Mouse (Mus musculus) splenic B cell, adult 2 months (primary cell): Measurements from ENCODE around the gene Dcst1.

Experiments
- DNase-seq: peaks from one replicate; pipeline ENCODE4 v3.0.0-alpha.2; 2011; ENCODE audit warnings: low read depth, low spot score
- H3K27me3 ChIP-seq: 2 replicates; pipeline ENCODE4 v1.6.1; 2012; ENCODE audit warnings: mild to moderate bottlenecking, low read length, moderate library complexity, mixed read lengths; ENCODE audit not compliant: control insufficient read depth, poor library complexity, insufficient read depth, severe bottlenecking
- H3K36me3 ChIP-seq: 2 replicates; pipeline ENCODE4 v1.6.1; 2012; ENCODE audit warnings: mild to moderate bottlenecking, low read length, moderate library complexity, mixed read lengths; ENCODE audit not compliant: control insufficient read depth, poor library complexity, insufficient read depth, severe bottlenecking

Gene Dcst1

DNA sequence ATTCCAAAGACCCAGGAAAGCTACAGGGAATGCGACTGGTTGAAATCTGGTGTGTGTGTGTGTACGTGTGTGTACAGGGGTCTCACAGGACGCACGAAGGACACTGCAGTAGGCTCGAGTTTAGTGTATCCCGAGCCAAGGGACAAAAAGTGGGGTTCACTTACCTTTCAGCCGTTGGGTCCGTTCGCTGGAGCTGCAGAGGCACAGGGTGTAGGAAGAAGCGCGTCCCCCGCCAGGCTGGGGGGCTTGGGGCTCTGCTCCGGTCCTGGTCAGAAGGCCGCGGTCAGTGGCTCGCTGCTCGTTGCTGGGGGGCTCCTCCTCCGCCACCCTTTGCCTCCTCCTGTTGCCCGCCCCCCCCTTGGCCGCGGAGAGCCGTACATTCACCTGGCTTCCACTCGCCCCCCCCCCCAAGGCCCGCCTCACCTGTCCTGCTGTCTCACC is 27.8 kb upstream of the Dcst1 start:
- no peak for DNase-seq
- Histone ChIP-seq H3K27me3 (no peaks in the 10 kb centered on the region; the same call in 1 of the 2 replicates), H3K36me3 (no peaks in the 10 kb centered on the region)

DNA sequence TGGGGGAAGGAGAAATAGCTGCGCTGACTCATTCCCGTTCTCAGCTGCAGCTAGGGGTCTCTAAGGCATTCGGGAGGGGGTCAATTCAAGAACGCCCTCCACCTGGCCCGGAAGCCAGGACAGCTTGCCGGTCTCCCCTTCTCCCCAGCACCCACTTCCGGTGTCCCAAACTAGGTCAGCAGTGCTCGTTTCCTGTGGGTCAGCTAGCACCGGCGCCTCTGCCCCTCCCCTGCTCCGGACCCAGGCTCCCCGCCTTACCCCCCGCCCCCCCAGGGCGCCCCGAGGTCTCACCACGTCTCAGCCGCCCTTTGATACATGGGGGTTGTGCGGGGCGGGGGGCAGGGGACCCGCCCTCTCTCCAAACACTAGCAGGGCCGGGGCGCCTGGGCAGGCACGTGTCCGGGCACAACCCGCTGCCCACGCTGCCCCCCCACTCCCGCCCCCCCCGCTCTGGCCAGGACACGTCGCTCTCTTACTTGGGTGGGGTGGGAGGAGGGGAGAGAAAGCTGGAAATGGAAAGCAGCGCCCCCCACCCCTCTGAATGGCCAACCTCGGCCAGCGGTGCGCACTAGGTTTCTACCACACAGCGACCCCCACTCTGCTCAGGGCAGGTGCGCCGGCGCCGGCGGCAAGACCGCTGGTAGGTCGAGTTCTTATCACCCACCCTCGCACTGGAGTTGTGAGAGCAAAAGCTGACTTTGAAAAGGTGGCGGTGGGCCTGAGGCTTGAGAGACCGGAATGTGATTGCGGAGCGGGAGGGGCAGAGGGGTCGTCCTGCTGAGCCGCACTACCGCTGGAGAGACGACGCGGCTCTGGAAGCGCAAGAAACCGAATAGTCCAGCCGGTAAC is 26.8 kb upstream of the Dcst1 start:
- Histone ChIP-seq H3K27me3 (no peaks in the 10 kb centered on the region; the same call in 1 of the 2 replicates), H3K36me3 (no peaks in the 10 kb centered on the region)
- peak; percentile 25 for DNase-seq

DNA sequence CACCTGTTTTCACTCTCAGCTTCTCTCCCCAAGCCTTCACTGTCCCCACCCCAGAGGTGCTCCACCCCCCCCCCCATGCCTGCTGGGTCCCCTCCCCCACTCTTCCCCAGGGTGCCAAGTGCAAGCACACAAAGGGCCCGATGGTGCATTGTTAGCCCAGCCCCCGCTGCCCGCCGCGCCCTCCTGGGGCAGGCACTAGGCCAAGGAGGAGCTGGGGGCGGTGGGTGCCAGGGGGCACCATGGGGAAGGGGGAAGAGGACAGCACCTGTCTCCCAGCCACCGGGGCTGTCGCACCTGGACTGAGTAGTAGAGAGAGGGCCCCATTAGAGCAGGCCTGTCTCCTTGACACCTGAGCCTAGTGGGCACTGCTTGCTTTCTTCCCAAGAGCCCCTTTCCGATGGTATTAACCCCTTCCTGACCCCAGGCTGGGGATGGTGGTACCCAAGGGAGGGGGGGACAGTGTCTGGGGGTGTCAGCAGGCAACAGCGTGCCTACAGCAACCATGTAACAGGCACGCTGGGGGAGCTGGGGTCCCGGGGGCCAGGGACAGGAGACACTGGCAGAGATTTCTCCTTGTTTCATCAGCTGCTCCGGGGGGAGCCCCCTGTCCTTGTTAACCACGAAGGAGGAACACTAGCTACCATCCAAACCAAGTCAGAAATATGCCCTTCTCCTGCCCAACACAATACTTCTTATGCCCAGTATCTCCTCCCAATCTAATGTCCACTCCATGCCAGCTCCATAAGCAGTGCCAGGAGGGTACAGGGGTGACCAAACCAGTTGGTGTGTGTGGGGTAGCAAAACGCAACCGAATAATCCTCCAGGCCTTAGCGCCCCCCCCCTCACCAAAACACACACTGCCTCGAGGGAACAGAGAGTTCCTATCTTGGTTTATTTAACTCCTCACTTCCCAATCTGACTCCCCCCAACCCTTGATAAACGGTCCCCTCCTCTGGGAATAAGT is 25.9 kb upstream of the Dcst1 start:
- DNase-seq: peak; percentile 49
- H3K27me3 ChIP-seq: no peaks in the 10 kb centered on the region; the same call in 1 of the 2 replicates
- H3K36me3 ChIP-seq: no peaks in the 10 kb centered on the region

DNA sequence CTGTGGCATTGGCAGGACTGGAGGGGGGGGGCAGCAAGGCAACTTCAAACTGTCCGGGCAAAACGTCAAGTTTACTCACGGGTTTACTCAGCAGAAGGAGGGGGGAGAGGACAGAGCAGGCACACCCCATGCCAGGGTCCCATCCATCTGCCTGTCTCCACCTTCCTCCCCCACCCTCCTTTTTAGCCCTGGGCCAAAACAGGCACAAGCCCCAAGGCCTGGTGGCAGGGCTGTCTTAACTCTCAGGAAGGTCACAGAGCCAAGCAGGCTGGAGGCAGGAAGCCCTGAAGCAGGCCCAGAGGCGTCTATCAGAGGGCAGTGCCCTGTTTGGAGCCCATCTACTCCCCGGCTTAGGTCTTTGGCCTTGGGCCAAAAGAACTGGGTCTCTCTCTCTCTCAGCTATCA is 25.1 kb upstream of the Dcst1 start:
- Histone ChIP-seq H3K27me3 (no peaks in the 10 kb centered on the region; the same call in 1 of the 2 replicates), H3K36me3 (no peaks in the 10 kb centered on the region)
- DNase-seq: peak; percentile 36

DNA sequence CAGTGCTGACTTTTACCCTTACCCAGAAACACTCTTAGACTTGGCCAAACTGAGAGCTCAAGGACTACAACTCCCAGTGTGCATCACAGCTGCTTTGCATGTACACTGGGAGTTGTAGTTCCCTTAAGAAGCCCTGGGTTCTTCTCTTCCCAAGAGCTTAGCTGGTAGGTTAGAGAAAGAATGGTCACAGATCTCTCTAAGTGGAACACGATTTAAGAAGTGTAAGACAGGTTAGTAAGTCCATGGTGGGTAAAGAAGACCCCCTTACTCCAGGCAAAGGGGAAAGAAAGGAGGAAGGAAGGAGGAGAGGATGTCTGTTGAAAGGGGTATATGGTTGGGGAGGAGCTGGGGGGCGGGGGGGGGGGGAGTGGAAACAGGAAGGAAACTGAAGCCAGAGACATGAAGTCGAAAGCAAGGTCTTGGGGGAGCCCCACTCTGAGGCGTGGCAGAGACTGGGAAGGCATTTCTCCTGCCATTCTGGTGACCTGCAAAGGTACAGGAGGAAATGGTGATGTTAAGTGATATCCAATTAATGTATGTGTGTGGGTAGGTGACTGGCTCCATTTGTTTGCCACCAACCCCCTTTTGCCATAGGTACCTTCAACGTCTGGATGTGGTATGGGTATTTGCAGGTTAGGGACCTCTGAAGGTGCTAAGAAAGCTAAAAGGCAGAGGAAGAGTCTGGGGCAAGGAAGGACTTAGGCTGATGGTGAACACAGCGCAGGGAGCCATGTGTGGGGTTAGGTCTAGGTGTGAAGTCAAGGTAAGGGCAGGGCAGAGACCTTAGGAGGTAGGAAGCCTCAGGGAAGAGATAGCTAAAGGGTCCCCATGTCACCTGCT is 24.1 kb upstream of the Dcst1 start:
- H3K36me3 ChIP-seq: no peaks in the 10 kb centered on the region; the same call in 1 of the 2 replicates
- no peaks in the 10 kb centered on the region for H3K27me3 ChIP-seq
- peak; percentile 82 for DNase-seq

DNA sequence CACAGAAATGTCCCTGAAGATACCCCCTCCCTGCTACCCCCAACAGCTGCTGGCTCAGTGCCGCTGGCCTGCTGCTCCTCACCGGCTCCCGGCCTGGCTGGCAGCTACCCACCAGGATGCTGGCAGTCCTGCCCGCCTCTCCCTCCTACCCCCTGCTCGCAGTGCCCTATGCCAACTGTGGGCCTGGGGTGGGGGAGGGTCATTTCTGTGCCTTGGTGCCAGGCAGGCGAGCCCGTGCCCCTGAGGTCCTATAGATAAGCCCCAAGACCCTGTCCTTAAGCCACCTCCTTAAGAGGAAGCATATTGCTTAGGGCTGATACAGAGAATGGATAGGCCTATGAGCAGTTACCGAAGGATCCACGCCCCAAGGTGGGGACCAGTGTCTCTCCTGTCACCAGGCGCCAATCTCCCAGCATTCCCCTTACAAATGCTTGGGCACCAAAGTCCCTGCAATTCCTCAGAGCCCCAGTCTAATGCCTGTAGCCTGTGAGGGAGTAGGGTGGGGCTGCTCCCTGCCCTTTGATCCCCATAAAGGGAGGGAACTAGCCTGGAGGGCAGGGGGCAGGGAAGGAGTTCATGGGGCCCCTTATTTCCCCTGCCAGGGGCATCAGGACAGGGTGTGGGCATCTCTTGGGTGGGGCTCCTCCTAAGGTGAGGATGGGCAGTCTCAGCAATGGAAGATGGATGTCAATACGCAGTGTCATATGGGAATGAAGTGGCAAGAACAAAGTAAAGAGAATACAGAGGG is 23.3 kb upstream of the Dcst1 start:
- DNase-seq: no peak
- Histone ChIP-seq H3K27me3 (no peaks in the 10 kb centered on the region), H3K36me3 (no peaks in the 10 kb centered on the region; the same call in 1 of the 2 replicates)

DNA sequence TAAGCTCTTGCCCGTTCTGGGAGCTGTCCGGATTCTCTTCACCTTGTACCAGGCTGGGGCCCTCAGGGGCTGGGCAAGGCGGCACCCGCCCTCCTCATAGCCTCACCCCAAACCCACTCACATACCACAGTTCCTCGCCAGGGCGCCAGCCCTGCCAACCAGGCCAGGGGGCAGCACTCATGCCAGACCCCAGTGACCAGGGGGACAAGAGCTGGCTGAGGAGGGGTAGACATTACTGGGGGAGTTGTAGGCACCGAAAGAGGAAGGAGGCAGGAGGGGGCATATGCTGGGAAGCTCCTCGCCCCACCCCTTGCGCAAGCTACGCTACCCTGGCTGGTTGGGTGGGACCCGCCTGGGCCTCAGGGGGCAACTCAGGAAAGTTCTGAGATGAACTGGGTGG is 22.6 kb upstream of the Dcst1 start:
- Histone ChIP-seq H3K36me3 (no peaks in the 10 kb centered on the region; the same call in 1 of the 2 replicates), H3K27me3 (no peaks in the 10 kb centered on the region)
- no peak for DNase-seq

DNA sequence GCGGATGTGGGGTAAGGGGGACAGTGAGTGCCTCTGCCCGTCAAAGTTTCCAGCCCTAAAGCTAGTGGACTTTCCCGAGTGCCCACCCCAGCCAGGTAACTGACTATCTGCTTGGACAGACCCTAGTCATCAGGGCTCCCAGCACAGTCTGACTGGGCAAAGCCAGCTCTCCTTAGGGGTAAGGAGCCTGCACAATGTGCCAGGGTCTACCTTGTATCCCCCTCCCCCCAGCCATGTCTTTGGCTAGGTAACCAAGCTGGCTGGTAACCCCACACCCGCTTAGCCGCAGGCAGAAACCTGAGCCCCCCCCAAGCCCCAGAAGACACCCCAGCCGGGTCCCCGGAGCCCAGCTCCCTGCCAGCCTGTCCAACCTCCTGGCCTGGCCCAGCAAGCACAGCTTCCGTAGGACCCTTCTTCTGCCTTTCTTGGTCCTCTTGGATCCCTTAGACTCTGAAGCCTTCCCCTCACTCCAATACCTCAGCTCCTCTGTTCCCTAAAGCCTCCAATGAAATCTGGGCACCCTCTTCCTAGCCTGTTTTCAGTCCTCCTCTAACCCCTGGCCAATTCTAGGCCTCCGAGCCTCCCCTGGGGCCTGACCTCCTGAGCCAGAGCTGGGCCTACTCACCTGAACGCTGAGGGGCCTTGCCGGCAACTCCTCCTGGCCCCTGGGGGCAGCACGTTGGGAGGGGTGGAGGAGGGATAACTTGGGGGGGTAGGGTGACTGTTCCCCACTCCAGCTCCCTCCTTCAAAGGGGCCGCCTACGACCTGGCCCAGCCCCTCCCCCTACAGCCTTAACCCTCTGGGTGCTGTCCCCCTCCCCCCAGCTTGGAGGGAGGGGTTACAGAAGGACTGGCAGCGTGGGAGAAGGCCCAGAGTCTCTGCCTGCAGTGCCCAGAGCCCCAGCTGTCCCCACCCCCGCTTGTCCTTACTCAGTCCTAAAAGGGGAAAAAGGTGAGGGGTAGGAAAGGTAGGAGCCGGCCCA is 21.7 kb upstream of the Dcst1 start:
- Histone ChIP-seq H3K27me3 (no peaks in the 10 kb centered on the region), H3K36me3 (no peaks in the 10 kb centered on the region; the same call in 1 of the 2 replicates)
- no peak for DNase-seq

DNA sequence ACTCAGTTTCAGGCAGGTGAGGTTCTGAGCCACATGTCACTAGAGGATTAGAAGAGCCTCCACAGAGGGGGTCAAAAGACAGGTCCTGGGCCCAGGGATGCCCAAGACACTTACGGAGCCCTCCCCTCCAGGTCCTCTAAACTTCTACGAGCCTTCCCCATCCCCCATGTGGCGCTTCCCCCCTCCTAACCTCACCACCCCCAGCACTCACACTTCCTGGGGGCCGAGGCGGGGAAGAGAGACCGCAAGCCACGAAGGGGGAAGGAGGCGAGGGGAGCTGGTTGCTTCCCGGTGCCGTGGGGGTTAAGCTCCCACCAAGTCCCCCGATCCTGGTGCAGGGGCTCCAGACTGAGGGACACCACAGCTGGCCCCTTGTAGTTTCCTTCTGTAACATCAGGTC is 20.4 kb upstream of the Dcst1 start:
- DNase-seq: no peak
- no peaks in the 10 kb centered on the region for H3K27me3 ChIP-seq
- H3K36me3 ChIP-seq: peaks cover under 1% of the 10 kb centered on the region; the same call in 1 of the 2 replicates

DNA sequence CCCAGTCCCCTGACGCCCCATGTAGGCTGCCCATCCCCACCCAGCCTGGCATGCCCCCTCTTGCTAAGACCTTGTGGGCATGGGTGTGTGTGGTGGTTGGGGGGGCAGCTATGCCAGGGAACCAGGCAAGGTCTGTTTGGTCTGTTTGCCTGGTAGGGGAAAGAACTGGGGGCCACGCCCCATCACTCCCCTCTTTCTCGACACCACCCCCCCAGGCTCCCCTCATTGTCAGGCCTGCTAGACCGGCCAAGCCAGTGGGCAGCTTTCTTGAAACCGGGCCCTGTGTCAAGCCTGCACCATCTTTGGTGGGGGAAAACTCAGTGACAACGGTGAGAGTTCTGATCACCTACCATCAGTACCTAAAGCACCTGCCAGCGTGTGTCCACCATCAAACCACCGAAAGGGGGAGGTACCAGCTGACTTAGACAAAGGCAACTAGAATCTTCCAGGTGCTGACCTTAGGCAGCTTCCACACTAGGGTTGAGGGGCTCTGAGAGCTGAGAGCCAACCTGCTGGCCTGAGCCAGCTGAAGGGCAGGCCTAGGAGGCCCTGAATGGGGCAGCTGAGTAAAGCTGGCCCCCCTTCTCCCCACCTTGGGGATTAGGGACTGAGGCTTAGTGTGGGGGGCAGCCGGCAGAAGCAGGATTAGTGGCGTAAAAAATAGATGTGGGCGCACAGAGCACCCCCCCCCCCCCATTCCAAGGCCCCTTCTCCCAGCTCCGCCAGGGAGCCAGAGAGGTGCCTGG is 19.5 kb upstream of the Dcst1 start:
- Histone ChIP-seq H3K36me3 (peaks cover 2% of the 10 kb centered on the region; the same call in 1 of the 2 replicates), H3K27me3 (no peaks in the 10 kb centered on the region)
- no peak for DNase-seq

DNA sequence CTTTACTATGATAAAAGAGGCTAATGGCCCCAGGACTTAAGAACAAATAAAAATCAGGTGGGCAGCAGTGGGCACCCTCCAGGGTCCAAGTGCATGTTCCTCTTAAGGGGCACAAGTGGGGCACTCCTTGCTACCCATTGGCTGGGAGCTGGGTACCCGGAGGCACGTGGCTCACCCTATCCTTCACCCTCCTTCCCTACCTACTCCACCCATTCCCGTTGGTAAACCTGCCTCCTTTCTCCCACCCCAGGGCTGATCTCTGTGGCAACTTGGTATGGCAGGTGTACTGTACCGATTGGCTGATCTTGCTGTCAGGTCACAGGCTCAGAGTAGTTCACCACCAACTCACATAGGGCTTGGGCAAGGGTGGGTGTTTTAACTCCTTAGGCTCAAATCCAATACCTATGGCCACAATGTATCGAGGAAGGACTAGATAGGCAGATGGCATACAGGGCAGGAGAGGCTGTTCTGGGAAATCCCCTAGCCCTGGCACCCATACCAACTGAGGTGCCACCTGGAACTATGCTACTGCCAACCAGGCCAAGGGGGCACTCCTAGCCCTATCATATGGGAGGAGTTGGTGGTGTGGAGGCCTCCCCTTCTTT is 18.7 kb upstream of the Dcst1 start:
- Histone ChIP-seq H3K36me3 (peaks cover 2% of the 10 kb centered on the region; the same call in 1 of the 2 replicates), H3K27me3 (no peaks in the 10 kb centered on the region)
- no peak for DNase-seq

DNA sequence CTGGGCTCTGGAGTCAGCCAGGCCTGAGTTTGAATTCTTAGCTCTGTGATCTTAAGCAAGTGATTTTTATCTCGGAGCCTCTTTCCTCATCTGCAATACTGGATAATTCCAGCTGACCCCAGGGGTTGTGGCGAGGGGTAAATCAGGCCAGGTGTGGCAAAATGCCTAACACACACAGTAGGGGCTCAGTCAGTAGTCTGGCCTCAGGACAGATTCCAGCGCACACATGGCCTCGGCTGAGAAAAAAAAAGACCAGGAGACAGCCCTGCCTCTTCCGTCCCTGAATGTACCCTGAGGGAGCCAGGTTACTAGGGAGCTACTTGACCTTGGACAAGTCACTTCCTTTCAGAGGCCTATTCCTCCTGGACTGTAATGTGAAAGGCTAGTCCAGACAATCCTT is 17.9 kb upstream of the Dcst1 start:
- Histone ChIP-seq H3K27me3 (no peaks in the 10 kb centered on the region), H3K36me3 (peaks cover 2% of the 10 kb centered on the region; the same call in 1 of the 2 replicates)
- DNase-seq: no peak
